Mouse (Mus musculus) midbrain, embryonic 11.5 days (tissue): ENCODE results near the gene Siah2. TPM values are rescaled to one million over a fixed set of nuclear protein-coding genes. Genes with fewer than 3 reads are reported as not detected.

Experiments
- ATAC-seq: fragments of 200-750 bp; cut with Nextera tagmentation; 2 replicates; pipeline ENCODE4 v1.8.0; 2017; ENCODE audit warnings: moderate TSS enrichment, moderate library complexity; ENCODE audit not compliant: low FRiP score
- DNase-seq: peaks from one replicate; pipeline ENCODE4 v3.0.0; 2015; ENCODE audit warnings: low spot score; ENCODE audit errors: missing footprints
- H3K27ac ChIP-seq: fragments of 300-500 bp; sonication (generic); 2 replicates; pipeline ENCODE4 v1.5.1; 2014; ENCODE audit warnings: low read depth, low read length
- H3K27me3 ChIP-seq: fragments of 300-500 bp; sonication (generic); 2 replicates; pipeline ENCODE4 v1.6.1; 2014; ENCODE audit warnings: mild to moderate bottlenecking, low read length, moderate library complexity, mixed read lengths; ENCODE audit not compliant: control insufficient read depth, insufficient read depth
- H3K36me3 ChIP-seq: fragments of 300-500 bp; sonication (generic); 2 replicates; pipeline ENCODE4 v1.6.1; 2014; ENCODE audit warnings: mild to moderate bottlenecking, low read length, moderate library complexity, mixed read lengths; ENCODE audit not compliant: control insufficient read depth, insufficient read depth
- H3K4me1 ChIP-seq: fragments of 300-500 bp; sonication (generic); 2 replicates; pipeline ENCODE4 v1.6.1; 2014; ENCODE audit warnings: low read length; ENCODE audit not compliant: control insufficient read depth, insufficient read depth
- H3K4me2 ChIP-seq: fragments of 300-500 bp; sonication (generic); 2 replicates; pipeline ENCODE4 v1.6.1; 2014; ENCODE audit warnings: mild to moderate bottlenecking, moderate library complexity
- H3K4me3 ChIP-seq: fragments of 300-500 bp; sonication (generic); 2 replicates; pipeline ENCODE4 v1.5.1; 2014; ENCODE audit warnings: low read depth, low read length
- H3K9ac ChIP-seq: fragments of 300-500 bp; sonication (generic); 2 replicates; pipeline ENCODE4 v1.6.1; 2014; ENCODE audit warnings: low read length
- H3K9me3 ChIP-seq: fragments of 300-500 bp; sonication (generic); 2 replicates; pipeline ENCODE4 v1.6.1; 2016; ENCODE audit warnings: low read length; ENCODE audit not compliant: control insufficient read depth
- WGBS: fragments of 180-500 bp; shearing (Covaris S2); extraction: QIAGEN DNeasy Blood & Tissue Kit; methylation state at CpG from one replicate; pipeline ENCODE4 v1.1.7; 2014; 5-methylcytosine and 5-hydroxymethylcytosine counted together
- polyA plus RNA-seq: library from polyadenylated mRNA; unstranded; fragments of >200 nt; fragmentation: Nextera tagmentation; extraction: Ambion mirVana; gene quantifications from 2 replicates; pipeline ENCODE4 v1.2.1, GENCODE M21; 2014

The Siah2 gene
- polyA plus RNA-seq, 1 experiment from 2014 or later = 4.0 TPM

- no peaks in the 10 kb centered on the region for H3K4me1 ChIP-seq
- 88% methylated on average over 4 of the region's 4 CpGs for WGBS
- no peaks in the 10 kb centered on the region for H3K36me3 ChIP-seq
- H3K4me2 ChIP-seq = no peak overlapping the region
- H3K4me3 ChIP-seq = no peak overlapping the region
- H3K27ac ChIP-seq = no peak overlapping the region
- no peak overlapping the region for H3K9ac ChIP-seq
- no peak for DNase-seq
- no peaks in the 10 kb centered on the region for H3K27me3 ChIP-seq
- H3K9me3 ChIP-seq = no peaks in the 10 kb centered on the region; the same call in 1 of the 2 replicates
- ATAC-seq = no peak
Measured at GRCm38 (mm10) chr3:58660636-58661035, 31.6 kb downstream of the Siah2 start.

GRCm38 (mm10) chr3:58657356-58657755 is 34.8 kb downstream of the Siah2 start:
- Histone ChIP-seq H3K9me3 (no peaks in the 10 kb centered on the region), H3K36me3 (no peaks in the 10 kb centered on the region), H3K27ac (no peak overlapping the region), H3K4me2 (no peak overlapping the region), H3K4me1 (no peaks in the 10 kb centered on the region), H3K4me3 (no peak overlapping the region), H3K9ac (no peak overlapping the region), H3K27me3 (no peaks in the 10 kb centered on the region)
- no peak for DNase-seq
- WGBS = 38% methylated on average over 2 of the region's 2 CpGs
- no peak for ATAC-seq

- WGBS = 52% methylated on average over 17 of the region's 17 CpGs
- peak; percentile 63 for ATAC-seq
Measured at GRCm38 (mm10) chr3:58655362-58656130, 36.7 kb downstream of the Siah2 start.

GRCm38 (mm10) chr3:58653907-58654306 is 38.3 kb downstream of the Siah2 start:
- no peaks in the 10 kb centered on the region for H3K36me3 ChIP-seq

More at GRCm38 (mm10) chr3:58655362-58656130, 36.7 kb downstream of the Siah2 start:
- H3K36me3 ChIP-seq = no peaks in the 10 kb centered on the region
- no peak overlapping the region for H3K27ac ChIP-seq
- peak; percentile 93 for DNase-seq
- H3K4me2 ChIP-seq = no peak overlapping the region
- no peaks in the 10 kb centered on the region for H3K4me1 ChIP-seq
- H3K27me3 ChIP-seq = no peaks in the 10 kb centered on the region
- H3K9ac ChIP-seq = no peak overlapping the region
- H3K4me3 ChIP-seq = no peak overlapping the region
- no peaks in the 10 kb centered on the region for H3K9me3 ChIP-seq

GRCm38 (mm10) chr3:58650328-58650727 is 41.9 kb downstream of the Siah2 start:
- 86% methylated on average over 4 of the region's 4 CpGs for WGBS
- no peak for DNase-seq
- ATAC-seq = no peak
- Histone ChIP-seq H3K4me2 (no peak overlapping the region), H3K27ac (no peak overlapping the region), H3K4me3 (no peak overlapping the region), H3K9ac (no peak overlapping the region), H3K27me3 (no peaks in the 10 kb centered on the region), H3K36me3 (no peaks in the 10 kb centered on the region), H3K4me1 (no peaks in the 10 kb centered on the region), H3K9me3 (no peaks in the 10 kb centered on the region)

More at GRCm38 (mm10) chr3:58653907-58654306, 38.3 kb downstream of the Siah2 start:
- ATAC-seq (no peak), DNase-seq (no peak)
- Histone ChIP-seq H3K4me3 (no peak overlapping the region), H3K9ac (no peak overlapping the region), H3K27ac (no peak overlapping the region), H3K27me3 (no peaks in the 10 kb centered on the region), H3K9me3 (no peaks in the 10 kb centered on the region), H3K4me1 (no peaks in the 10 kb centered on the region), H3K4me2 (no peak overlapping the region)
- WGBS = 69% methylated on average over 5 of the region's 5 CpGs

- WGBS = 84% methylated on average over 2 of the region's 2 CpGs
- Histone ChIP-seq H3K27me3 (no peaks in the 10 kb centered on the region), H3K9ac (no peak overlapping the region), H3K4me2 (no peak overlapping the region), H3K4me3 (no peak overlapping the region), H3K36me3 (no peaks in the 10 kb centered on the region), H3K9me3 (no peaks in the 10 kb centered on the region), H3K27ac (no peak overlapping the region), H3K4me1 (no peaks in the 10 kb centered on the region)
- DNase-seq (no peak), ATAC-seq (no peak)
Measured at GRCm38 (mm10) chr3:58647179-58647578, 45.0 kb downstream of the Siah2 start.

- H3K9ac ChIP-seq = no peak overlapping the region
- DNase-seq (no peak), ATAC-seq (no peak)
- no peaks in the 10 kb centered on the region for H3K4me1 ChIP-seq
- no peaks in the 10 kb centered on the region for H3K9me3 ChIP-seq
- no peaks in the 10 kb centered on the region for H3K27me3 ChIP-seq
- H3K27ac ChIP-seq = no peak overlapping the region
- WGBS = 92% methylated on average over 4 of the region's 4 CpGs
- H3K4me3 ChIP-seq = no peak overlapping the region
- H3K36me3 ChIP-seq = no peaks in the 10 kb centered on the region
- no peak overlapping the region for H3K4me2 ChIP-seq
Measured at GRCm38 (mm10) chr3:58646180-58646579, 46.0 kb downstream of the Siah2 start.

- Histone ChIP-seq H3K9me3 (0 out of 2 replicates have a peak, but pooled peaks cover 3% of the 10 kb centered on the region), H3K9ac (peak within 1 kb of the TSS; percentile 69), H3K36me3 (no peaks in the 10 kb centered on the region), H3K27me3 (no peaks in the 10 kb centered on the region; the same call in 1 of the 2 replicates), H3K27ac (peak within 1 kb of the TSS; percentile 22; the same call in 1 of the 2 replicates), H3K4me2 (peak within 1 kb of the TSS; percentile 87), H3K4me3 (peak within 1 kb of the TSS; percentile 49), H3K4me1 (peaks cover 7% of the 10 kb centered on the region; the same call in 1 of the 2 replicates)
- ATAC-seq (peak; percentile 93), DNase-seq (peak; percentile 95)
- WGBS = under 1% methylated on average over 33 of the region's 34 CpGs
Measured at GRCm38 (mm10) chr3:58636406-58637295, 55.5 kb downstream of the Siah2 start, which contains the start of gene Erich6. Erich6 (minus strand) TSS chr3:58637207.

- no peaks in the 10 kb centered on the region for H3K27me3 ChIP-seq
- H3K9ac ChIP-seq = no peak overlapping the region
- no peak for DNase-seq
- H3K4me2 ChIP-seq = no peak overlapping the region
- H3K4me1 ChIP-seq = peaks cover 3% of the 10 kb centered on the region; the same call in 1 of the 2 replicates
- ATAC-seq = no peak
- no peaks in the 10 kb centered on the region for H3K36me3 ChIP-seq
- no peaks in the 10 kb centered on the region for H3K9me3 ChIP-seq
- H3K27ac ChIP-seq = no peak overlapping the region
- no peak overlapping the region for H3K4me3 ChIP-seq
- whole genome bisulfite sequencing = 84% methylated on average over 2 of the region's 2 CpGs
Measured at GRCm38 (mm10) chr3:58631693-58632092, 60.5 kb downstream of the Siah2 start.
